Mouse (Mus musculus) CH12.LX (cell line): Measurements from ENCODE around the gene Pusl1. TPM values are rescaled to one million over a fixed set of nuclear protein-coding genes. Genes with fewer than 3 reads are reported as not detected.

Experiments
- DNase-seq: peaks from one replicate; pipeline ENCODE4 v3.0.0-alpha.2; 2013; ENCODE audit errors: extremely low read depth
- H3K27ac ChIP-seq: 2 replicates; pipeline ENCODE4 v1.5.1; 2012; ENCODE audit warnings: low read depth, mild to moderate bottlenecking, control low read depth, moderate library complexity; ENCODE audit not compliant: insufficient read depth
- H3K27me3 ChIP-seq: replicated peaks from 2 replicates; pipeline ENCODE3; 2012; ENCODE audit warnings: inconsistent platforms
- H3K36me3 ChIP-seq, 2 experiments: replicated peaks in 1 of 2; 2 replicates each; pipeline versions ENCODE3 to v1.6.1; 2012; ENCODE audit warnings: inconsistent platforms in 1 of 2, low read length in 1 of 2, mild to moderate bottlenecking in 1 of 2, mixed read lengths in 1 of 2, moderate library complexity in 1 of 2; ENCODE audit not compliant: control insufficient read depth in 1 of 2, insufficient read depth in 1 of 2
- H3K4me1 ChIP-seq, 2 experiments: 2 replicates each; pipeline ENCODE4 v1.6.1; 2012; ENCODE audit warnings: inconsistent platforms in 1 of 2, moderate library complexity in 1 of 2; ENCODE audit not compliant: insufficient read depth in 2 of 2, control insufficient read depth in 1 of 2
- H3K4me2 ChIP-seq: 2 replicates; pipeline ENCODE4 v1.6.1; 2012; ENCODE audit warnings: low read depth, mild to moderate bottlenecking, control low read depth; ENCODE audit not compliant: poor library complexity, insufficient read depth, severe bottlenecking
- H3K4me3 ChIP-seq, 3 experiments: fragments of 150-350 bp in 1 of 3; sonication (generic) in 1 of 3; replicated peaks in 1 of 3; 2 replicates each; pipeline versions ENCODE3 to v1.5.1; 2011 to 2012; ENCODE audit warnings: low read depth in 2 of 3, low read length in 2 of 3, mild to moderate bottlenecking in 2 of 3, moderate library complexity in 2 of 3, control low read depth in 1 of 3, improper control_type of control experiment in 1 of 3, inconsistent platforms in 1 of 3, mixed read lengths in 1 of 3; ENCODE audit not compliant: poor library complexity in 1 of 3
- H3K79me2 ChIP-seq: replicated peaks from 2 replicates; pipeline ENCODE4 v1.6.1; 2012; ENCODE audit warnings: mild to moderate bottlenecking, moderate library complexity; ENCODE audit not compliant: control insufficient read depth, poor library complexity, insufficient read depth, severe bottlenecking; ENCODE audit errors: extremely low read depth
- H3K9ac ChIP-seq: 2 replicates; pipeline ENCODE4 v1.6.1; 2012; ENCODE audit warnings: low read depth, mild to moderate bottlenecking, control low read depth, moderate library complexity; ENCODE audit not compliant: insufficient read depth
- H3K9me3 ChIP-seq: replicated peaks from 2 replicates; pipeline ENCODE3; 2012; ENCODE audit warnings: low read length, inconsistent platforms, mixed read lengths
- CHD1 ChIP-seq: IDR thresholded peaks from 2 replicates; pipeline ENCODE4 v1.6.1; 2012; ENCODE audit warnings: low read depth, low read length, improper control_type of control experiment, inconsistent platforms
- ELF1 ChIP-seq: IDR thresholded peaks from 2 replicates; pipeline ENCODE4 v1.6.1; 2014; ENCODE audit warnings: low read depth, mild to moderate bottlenecking, inconsistent platforms, low read length, improper control_type of control experiment
- EP300 ChIP-seq: IDR thresholded peaks from 2 replicates; pipeline ENCODE4 v1.6.1; 2011; ENCODE audit warnings: low read length, improper control_type of control experiment
- ETS1 ChIP-seq: conservative IDR thresholded peaks from 2 replicates; pipeline ENCODE4 v1.6.1; 2012; ENCODE audit warnings: low read depth, mild to moderate bottlenecking, inconsistent platforms, low read length, improper control_type of control experiment, moderate library complexity
- HCFC1 ChIP-seq: IDR thresholded peaks from 2 replicates; pipeline ENCODE4 v1.6.1; 2012; ENCODE audit warnings: low read depth, mild to moderate bottlenecking, inconsistent platforms, low read length, improper control_type of control experiment
- KAT2A ChIP-seq: IDR thresholded peaks from 2 replicates; pipeline ENCODE4 v1.6.1; 2012; ENCODE audit warnings: low read length, improper control_type of control experiment, inconsistent platforms; ENCODE audit not compliant: insufficient replicate concordance
- MAX ChIP-seq: IDR thresholded peaks from 2 replicates; pipeline ENCODE4 v1.6.1; 2011; ENCODE audit warnings: low read length, improper control_type of control experiment
- MAZ ChIP-seq: IDR thresholded peaks from 2 replicates; pipeline ENCODE4 v1.6.1; 2012; ENCODE audit warnings: low read depth, mild to moderate bottlenecking, inconsistent platforms, low read length, improper control_type of control experiment, moderate library complexity
- MXI1 ChIP-seq: IDR thresholded peaks from 2 replicates; pipeline ENCODE4 v1.6.1; 2011; ENCODE audit warnings: mild to moderate bottlenecking, low read depth, low read length, improper control_type of control experiment
- NRF1 ChIP-seq: IDR thresholded peaks from 2 replicates; pipeline ENCODE4 v1.6.1; 2014; ENCODE audit warnings: low read depth, mild to moderate bottlenecking, inconsistent platforms, low read length, improper control_type of control experiment, moderate library complexity
- POLR2A ChIP-seq: IDR thresholded peaks from 2 replicates; pipeline ENCODE4 v1.6.1; 2011; ENCODE audit warnings: low read depth, mild to moderate bottlenecking, improper control_type of control experiment, low read length
- POLR2AphosphoS2 ChIP-seq: IDR thresholded peaks from 2 replicates; pipeline ENCODE4 v1.6.1; 2011; ENCODE audit warnings: low read depth, low read length, improper control_type of control experiment
- RCOR1 ChIP-seq: conservative IDR thresholded peaks from 2 replicates; pipeline ENCODE4 v1.6.1; 2012; ENCODE audit warnings: low read depth, mild to moderate bottlenecking, inconsistent platforms, low read length, improper control_type of control experiment
- SMC3 ChIP-seq: IDR thresholded peaks from 2 replicates; pipeline ENCODE4 v1.6.1; 2011; ENCODE audit warnings: low read depth, low read length, improper control_type of control experiment
- TBP ChIP-seq: conservative IDR thresholded peaks from 2 replicates; pipeline ENCODE4 v1.6.1; 2011; ENCODE audit warnings: low read depth, low read length, improper control_type of control experiment
- TCF12 ChIP-seq: IDR thresholded peaks from 2 replicates; pipeline ENCODE4 v1.6.1; 2014; ENCODE audit warnings: low read depth, mild to moderate bottlenecking, inconsistent platforms, low read length, improper control_type of control experiment
- USF2 ChIP-seq: conservative IDR thresholded peaks from 2 replicates; pipeline ENCODE4 v1.6.1; 2011; ENCODE audit warnings: low read depth, low read length, improper control_type of control experiment
- ZKSCAN1 ChIP-seq: IDR thresholded peaks from 2 replicates; pipeline ENCODE4 v1.6.1; 2012; ENCODE audit warnings: low read depth, inconsistent platforms, low read length, improper control_type of control experiment, borderline replicate concordance
- ZMIZ1 ChIP-seq: IDR thresholded peaks from 2 replicates; pipeline ENCODE4 v1.6.1; 2012; ENCODE audit warnings: low read depth, mild to moderate bottlenecking, inconsistent platforms, low read length, improper control_type of control experiment
- ZNF384 ChIP-seq: IDR thresholded peaks from 2 replicates; pipeline ENCODE4 v1.6.1; 2012; ENCODE audit warnings: low read depth, low read length, improper control_type of control experiment, inconsistent platforms
- dilution Hi-C: fragments of 300-500 bp; cut with MboI; formaldehyde crosslinking; loops from 2 replicates; pipeline ENCODE4 v1.14.3; 2020; ENCODE audit warnings: low sequenced_read_pairs; ENCODE audit not compliant: extremely low pct_unique_long_range_greater_than_20kb, extremely low pct_ligation_motif_present
- in situ Hi-C: fragments of 300-500 bp; cut with MboI; formaldehyde crosslinking; loops from 3 replicates; pipeline ENCODE4 v1.14.3; 2019; ENCODE audit warnings: low sequenced_read_pairs, low pct_ligation_motif_present, low pct_unique_long_range_greater_than_20kb, mixed read lengths
- polyA plus RNA-seq: library from polyadenylated mRNA; unstranded; fragments of >175 nt; gene quantifications from 2 replicates; pipeline ENCODE4 v1.2.1, GENCODE M21; 2012; ENCODE audit warnings: low read depth; ENCODE audit not compliant: insufficient read length
- total RNA-seq, 2 experiments: library from RNA; depleted of rRNA; stranded (reverse); fragments of 300-350 nt in 1 of 2; fragments of >200 nt in 1 of 2; gene quantifications; 2 replicates each; pipeline ENCODE4 v1.2.3; 2012 to 2014

Pusl1 gene
- total and polyA plus RNA-seq, 3 experiments: 32.1 to 45.7 (median 37.5) TPM

DNA sequence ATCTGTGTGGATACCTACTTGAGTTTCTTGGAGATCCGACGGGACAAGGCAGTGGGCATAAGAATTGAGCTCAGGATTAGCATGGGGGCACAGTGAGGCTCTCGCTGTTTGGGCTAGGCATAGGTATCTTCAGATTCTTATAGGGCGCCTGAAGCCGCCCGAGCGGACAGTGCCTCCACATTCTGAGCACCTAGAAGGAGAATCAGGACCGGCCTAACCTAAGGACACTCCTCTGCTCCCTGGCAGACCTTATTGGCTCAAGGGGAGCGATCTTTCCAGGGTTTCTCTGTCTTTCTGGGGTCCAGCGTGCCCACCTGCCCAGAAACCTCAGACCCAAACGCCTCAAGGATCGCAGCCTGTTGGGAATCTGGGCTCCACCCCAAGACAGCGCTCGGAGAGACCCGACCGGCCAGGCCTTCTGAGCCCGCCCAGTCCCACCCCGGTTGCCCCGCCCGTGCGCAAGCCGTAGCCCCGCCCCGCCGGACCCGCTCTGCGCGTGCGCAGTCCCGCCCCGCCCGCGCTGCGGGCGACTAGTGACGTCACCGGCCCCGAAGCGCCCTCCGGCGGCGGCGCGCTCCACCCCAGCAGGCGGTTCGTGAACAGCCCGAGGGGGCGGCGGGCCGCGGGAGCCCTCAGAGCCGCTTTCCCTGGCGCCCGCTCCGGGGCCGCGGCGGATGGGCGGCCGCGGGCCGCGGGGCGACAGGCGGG is 44.6 kb downstream of the Pusl1 start, which contains the start of gene Dvl1 (continued):
- TF ChIP-seq ZMIZ1: peak; percentile 68; the same call in 1 of the 2 replicates
- peak; percentile 63; the same call in 1 of the 2 replicates for TF ChIP-seq TCF12

DNA sequence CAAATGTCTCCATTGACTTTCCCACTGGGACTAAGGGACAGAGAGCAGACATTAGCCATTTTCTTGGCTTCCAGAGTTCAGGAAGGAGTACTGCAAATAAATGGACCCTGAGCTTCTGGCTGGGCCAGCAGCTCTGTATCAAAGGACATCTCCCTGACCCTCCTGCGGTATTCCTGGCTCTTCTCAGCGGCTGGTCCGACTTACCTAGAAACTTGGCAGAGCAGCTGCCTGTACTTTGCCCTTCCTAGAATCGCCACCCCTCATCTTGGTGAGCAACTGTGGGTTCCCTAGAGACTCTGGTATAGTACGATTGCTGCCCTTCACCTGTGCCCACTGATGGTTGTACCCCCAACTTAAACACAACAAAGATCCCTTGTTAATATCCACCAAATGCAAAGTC is 48.4 kb downstream of the Pusl1 start:
- H3K27me3 ChIP-seq: no peaks in the 10 kb centered on the region
- in situ Hi-C loops: no loop called here

DNA sequence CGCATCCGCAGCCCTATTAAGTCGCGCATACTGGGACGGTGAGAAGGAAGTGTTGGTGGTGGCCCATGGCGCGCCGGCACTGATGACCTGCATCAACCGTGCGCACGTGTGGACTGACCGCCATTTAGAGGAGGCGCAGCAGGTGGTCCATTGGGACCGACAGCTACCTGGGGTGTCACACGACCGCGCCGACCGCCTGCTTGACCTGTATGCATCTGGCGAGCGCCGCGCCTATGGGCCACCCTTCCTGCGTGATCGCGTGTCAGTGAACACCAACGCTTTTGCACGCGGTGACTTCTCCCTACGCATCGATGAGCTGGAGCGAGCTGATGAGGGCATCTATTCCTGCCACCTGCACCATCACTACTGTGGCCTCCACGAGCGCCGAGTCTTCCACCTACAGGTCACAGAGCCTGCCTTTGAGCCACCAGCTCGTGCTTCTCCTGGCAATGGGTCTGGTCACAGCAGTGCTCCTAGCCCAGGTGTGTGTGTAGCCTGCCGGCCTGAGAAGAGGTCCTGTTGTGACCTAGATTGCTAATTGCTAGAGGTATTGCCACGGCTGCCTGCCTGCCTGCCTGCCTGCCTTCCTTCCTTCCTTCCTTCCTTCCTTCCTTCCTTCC is 49.8 kb downstream of the Pusl1 start:
- Histone ChIP-seq H3K4me1 (peaks cover 18 to 32% of the 10 kb centered on the region in 2 experiments), H3K27me3 (no peaks in the 10 kb centered on the region), H3K9ac (no peak overlapping the region), H3K9me3 (peaks cover 3% of the 10 kb centered on the region), H3K4me3 (no peak overlapping the region), H3K36me3 (peaks cover 17 to 23% of the 10 kb centered on the region in 2 experiments), H3K79me2 (no peaks in the 10 kb centered on the region), H3K27ac (no peak overlapping the region), H3K4me2 (no peak overlapping the region)
- no peak for TF ChIP-seq USF2
- no peak for TF ChIP-seq POLR2A
- TF ChIP-seq EP300: no peak
- TF ChIP-seq ELF1: no peak
- dilution Hi-C loops (no loop called here), in situ Hi-C loops (no loop called here)
- DNase-seq: no peak

More for the DNA sequence above, 48.4 kb downstream of the Pusl1 start:
- Histone ChIP-seq H3K4me2 (no peak overlapping the region), H3K4me3 (no peak overlapping the region), H3K4me1 (peaks cover 18 to 31% of the 10 kb centered on the region in 2 experiments), H3K27ac (no peak overlapping the region), H3K9me3 (peaks cover 3% of the 10 kb centered on the region), H3K36me3 (peaks cover 17 to 23% of the 10 kb centered on the region in 2 experiments), H3K79me2 (no peaks in the 10 kb centered on the region), H3K9ac (no peak overlapping the region)
- dilution Hi-C loops: no loop called here
- TF ChIP-seq USF2 (no peak), ETS1 (no peak), SMC3 (no peak), EP300 (no peak), ZNF384 (no peak), MAZ (no peak), MXI1 (no peak), ZKSCAN1 (no peak), TBP (no peak), MAX (no peak), POLR2AphosphoS2 (no peak), CHD1 (no peak), NRF1 (no peak), RCOR1 (no peak), ZMIZ1 (no peak), HCFC1 (no peak), KAT2A (no peak)
- DNase-seq: no peak
